Mouse (Mus musculus) neural tube, embryonic 12.5 days (tissue): Measurements from ENCODE around the gene Cox15. TPM values are rescaled to one million over a fixed set of nuclear protein-coding genes. Genes with fewer than 3 reads are reported as not detected.
A peak's percentile ranks its signal among the peaks of the same experiment; 100 is the strongest.

Experiments used
- ATAC-seq: fragments of 200-750 bp; cut with Nextera tagmentation; 2 replicates; pipeline ENCODE4 v1.8.0; 2017; ENCODE audit warnings: low read depth, mild to moderate bottlenecking, moderate TSS enrichment, moderate library complexity; ENCODE audit not compliant: low FRiP score
- H3K27ac ChIP-seq: fragments of 300-500 bp; sonication (generic); 2 replicates; pipeline ENCODE4 v1.5.1; 2016
- H3K27me3 ChIP-seq: fragments of 300-500 bp; sonication (generic); replicated peaks from 2 replicates; pipeline ENCODE4 v1.6.1; 2016; ENCODE audit warnings: mild to moderate bottlenecking
- H3K36me3 ChIP-seq: fragments of 300-500 bp; sonication (generic); 2 replicates; pipeline ENCODE4 v1.6.1; 2016; ENCODE audit warnings: mild to moderate bottlenecking
- H3K4me1 ChIP-seq: fragments of 300-500 bp; sonication (generic); 2 replicates; pipeline ENCODE4 v1.6.1; 2016
- H3K4me2 ChIP-seq: fragments of 300-500 bp; sonication (generic); replicated peaks from 2 replicates; pipeline ENCODE4 v1.6.1; 2016; ENCODE audit warnings: mild to moderate bottlenecking
- H3K4me3 ChIP-seq: fragments of 300-500 bp; sonication (generic); 2 replicates; pipeline ENCODE4 v1.5.1; 2016
- H3K9ac ChIP-seq: fragments of 300-500 bp; sonication (generic); 2 replicates; pipeline ENCODE4 v1.6.1; 2016; ENCODE audit warnings: mild to moderate bottlenecking
- H3K9me3 ChIP-seq: fragments of 300-500 bp; sonication (generic); 2 replicates; pipeline ENCODE4 v1.6.1; 2016; ENCODE audit warnings: mild to moderate bottlenecking
- WGBS: fragments of 180-500 bp; shearing (Covaris S2); methylation state at CpG from one replicate; pipeline ENCODE4 v1.1.7; 2016; 5-methylcytosine and 5-hydroxymethylcytosine counted together
- polyA plus RNA-seq: library from polyadenylated mRNA; unstranded; fragments of >200 nt; fragmentation: Nextera tagmentation; extraction: Ambion mirVana; gene quantifications from 2 replicates; pipeline ENCODE4 v1.2.1, GENCODE M21; 2016

Gene Cox15
- polyA plus RNA-seq, 1 experiment from 2014 or later: 13.0 TPM

DNA sequence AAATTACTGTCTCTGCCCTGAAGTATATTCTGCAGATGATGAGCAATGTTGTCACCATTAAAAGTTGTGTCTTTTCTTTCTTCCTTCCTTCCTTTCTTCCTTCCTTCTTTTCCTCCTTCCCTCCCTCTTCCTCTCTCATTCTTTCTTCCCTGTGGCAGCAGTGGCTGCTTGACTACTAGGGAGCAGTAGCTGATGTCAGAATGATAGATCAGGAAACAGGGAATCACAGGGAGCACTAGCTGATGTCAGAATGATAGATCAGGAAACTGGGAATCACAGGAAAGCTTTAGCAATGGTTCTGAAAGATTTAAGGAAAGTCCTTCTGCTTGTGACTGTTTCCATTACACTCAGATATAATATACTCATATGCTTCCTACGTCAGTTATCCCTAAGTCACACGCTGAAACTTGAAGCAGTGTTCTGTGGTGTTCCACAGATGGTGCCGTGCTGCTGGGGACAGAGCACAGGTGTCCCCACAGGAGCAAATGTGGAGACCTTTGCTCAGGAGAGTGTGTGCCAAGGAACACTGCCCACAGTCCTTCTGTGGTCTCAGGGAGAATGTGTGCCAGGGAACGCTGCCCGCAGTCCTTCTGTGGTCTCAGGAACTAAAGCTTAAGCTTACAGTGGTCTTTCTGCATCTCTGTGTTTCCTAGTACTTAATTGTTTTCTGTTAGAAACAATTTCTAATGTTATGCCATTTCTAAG, 55.0 kb downstream of the Cox15 start:
- H3K4me2 ChIP-seq: no peak overlapping the region
- no peaks in the 10 kb centered on the region for H3K9me3 ChIP-seq
- H3K36me3 ChIP-seq: peaks cover 21% of the 10 kb centered on the region
- ATAC-seq: no peak
- 92% methylated on average over 5 of the region's 5 CpGs for WGBS
- no peak overlapping the region for H3K4me3 ChIP-seq
- H3K4me1 ChIP-seq: peaks cover 4% of the 10 kb centered on the region; the same call in 1 of the 2 replicates
- 0 out of 2 replicates have a peak overlapping the region, but pooled peaks have one; percentile 5 for H3K9ac ChIP-seq
- no peaks in the 10 kb centered on the region for H3K27me3 ChIP-seq
- no peak overlapping the region for H3K27ac ChIP-seq

DNA sequence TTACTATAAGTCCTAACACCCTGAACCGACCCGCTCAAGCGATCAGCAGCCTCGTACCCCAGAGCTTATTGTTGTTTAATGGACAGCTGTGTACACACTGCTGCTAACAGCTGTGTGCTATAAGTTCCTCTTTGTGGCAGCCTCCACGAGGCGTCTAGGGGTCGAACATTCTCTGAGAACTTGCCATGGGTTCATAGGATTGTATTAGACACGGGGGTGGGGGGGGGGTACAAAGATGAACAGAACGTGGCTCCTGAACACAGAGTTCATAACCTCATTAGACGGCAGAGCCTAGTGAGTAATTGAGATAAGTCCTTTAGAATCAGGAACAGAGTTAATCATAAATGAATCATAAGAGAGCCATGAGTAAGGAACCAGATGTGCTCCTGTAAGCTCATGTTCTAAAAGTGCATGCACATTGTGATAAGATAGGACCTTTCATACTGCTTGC, 57.3 kb downstream of the Cox15 start:
- Histone ChIP-seq H3K9ac (no peak overlapping the region), H3K27me3 (no peaks in the 10 kb centered on the region), H3K4me3 (no peak overlapping the region), H3K9me3 (no peaks in the 10 kb centered on the region), H3K36me3 (peaks cover 9% of the 10 kb centered on the region), H3K27ac (no peak overlapping the region), H3K4me2 (no peak overlapping the region), H3K4me1 (peaks cover 9% of the 10 kb centered on the region)
- no peak for ATAC-seq
- 36% methylated on average over 10 of the region's 10 CpGs for WGBS

DNA sequence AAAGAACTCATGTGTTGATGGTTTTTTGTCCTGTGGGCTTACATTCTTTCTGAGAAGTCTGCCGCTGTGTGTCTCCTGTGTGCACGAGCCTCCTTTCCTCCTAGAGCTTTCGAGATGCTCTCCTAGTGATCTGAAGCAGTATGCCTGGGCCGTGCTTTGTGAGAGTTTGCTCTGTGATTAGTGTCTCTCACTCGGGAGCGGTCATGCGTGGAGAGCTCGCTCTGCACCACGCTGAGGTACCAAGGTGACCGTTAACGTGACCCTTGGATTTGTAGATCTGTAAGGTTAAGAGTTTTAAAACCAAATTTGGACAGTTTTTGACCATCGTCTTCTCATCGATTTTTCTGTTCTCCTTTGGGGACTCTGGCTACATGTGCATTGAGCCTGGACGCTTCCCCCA, 60.0 kb downstream of the Cox15 start:
- WGBS: 77% methylated on average over 14 of the region's 14 CpGs
- Histone ChIP-seq H3K9ac (no peak overlapping the region), H3K9me3 (no peaks in the 10 kb centered on the region), H3K4me2 (no peak overlapping the region), H3K36me3 (peaks cover 3% of the 10 kb centered on the region; the same call in 1 of the 2 replicates), H3K27me3 (no peaks in the 10 kb centered on the region), H3K4me1 (peaks cover 16% of the 10 kb centered on the region), H3K4me3 (no peak overlapping the region), H3K27ac (no peak overlapping the region)
- ATAC-seq: no peak

GRCm38 (mm10) chr19:43689419-43690246, 63.2 kb downstream of the Cox15 start, which contains the start of gene Entpd7:
TSS of gene Entpd7 (plus strand) at chr19:43689672.
- under 1% methylated on average over 60 of the region's 60 CpGs for WGBS
- no peaks in the 10 kb centered on the region for H3K27me3 ChIP-seq
- H3K9ac ChIP-seq: peak within 1 kb of the TSS; percentile 84
- peak within 1 kb of the TSS; percentile 74 for H3K4me3 ChIP-seq
- peak within 1 kb of the TSS; percentile 91 for H3K4me2 ChIP-seq
- peak; percentile 98 for ATAC-seq
- H3K9me3 ChIP-seq: no peaks in the 10 kb centered on the region
- H3K4me1 ChIP-seq: peaks cover 12% of the 10 kb centered on the region
- peaks cover 3% of the 10 kb centered on the region; the same call in 1 of the 2 replicates for H3K36me3 ChIP-seq
- H3K27ac ChIP-seq: peak within 1 kb of the TSS; percentile 57; the same call in 1 of the 2 replicates

Other genes starting within 250 kb of the Cox15 start
- 67.8 and 69.7 TPM in 2 replicates for gene Got1, start 228.4 kb downstream of the Cox15 start, polyA plus RNA-seq
- not detected in 2 replicates for gene Nkx2-3, start 140.7 kb downstream of the Cox15 start, polyA plus RNA-seq
- gene Slc25a28, start 78.1 kb downstream of the Cox15 start, polyA plus RNA-seq: 15.7 and 17.4 TPM in 2 replicates
- 12.2 TPM in 2 replicates for gene Entpd7, start 63.3 kb downstream of the Cox15 start, polyA plus RNA-seq
- 10.2 and 10.9 TPM in 2 replicates for gene Cutc, start within 50 bp of the Cox15 start, polyA plus RNA-seq
- gene Abcc2, start 29.2 kb upstream of the Cox15 start, polyA plus RNA-seq: 0.08 and 0.09 TPM in 2 replicates
- gene Dnmbp, start 187.2 kb upstream of the Cox15 start, polyA plus RNA-seq: 14.6 and 14.8 TPM in 2 replicates
- 0.30 and 0.47 TPM in 2 replicates for gene Cpn1, start 233.6 kb upstream of the Cox15 start, polyA plus RNA-seq